Mouse (Mus musculus) cerebellum, adult 11-12 months (tissue): ENCODE measurements at regions not wholly inside any gene's neighbourhood (a gene's known extent, or its start where the extent isn't known, plus 50 kb on each side); places are given as distances from the start of the nearest gene placed in this dataset.

Experiments used
- DNase-seq: peaks from one replicate; pipeline ENCODE4 v3.0.0; 2022

- DNase-seq, result no peak
These were observed 204.1 kb downstream of the Tgfb2 start for GRCm38 (mm10) chr1:186501726-186502125.

- no peak for DNase-seq
These were observed 207.9 kb downstream of the Tgfb2 start for GRCm38 (mm10) chr1:186497872-186498271.

GRCm38 (mm10) chr1:186497333-186497732, 208.5 kb downstream of the Tgfb2 start:
- DNase-seq, result no peak

- no peak for DNase-seq
These were observed 211.4 kb downstream of the Tgfb2 start for GRCm38 (mm10) chr1:186494411-186494783.

- DNase-seq, result no peak
These were observed 212.0 kb downstream of the Tgfb2 start for GRCm38 (mm10) chr1:186493664-186494410.

GRCm38 (mm10) chr1:186482177-186482576, 223.6 kb downstream of the Tgfb2 start:
- DNase-seq, result no peak

- DNase-seq, result no peak
These were observed 225.8 kb downstream of the Tgfb2 start for GRCm38 (mm10) chr1:186480019-186480418.

GRCm38 (mm10) chr1:186478428-186479238, 227.2 kb downstream of the Tgfb2 start:
- DNase-seq, result no peak

GRCm38 (mm10) chr1:186474844-186475243, 230.9 kb downstream of the Tgfb2 start:
- no peak for DNase-seq

- DNase-seq, result no peak
These were observed 231.4 kb downstream of the Tgfb2 start for GRCm38 (mm10) chr1:186474385-186474784.

- DNase-seq, result no peak
These were observed 232.8 kb downstream of the Tgfb2 start for GRCm38 (mm10) chr1:186472955-186473354.

- no peak for DNase-seq
These were observed 240.3 kb downstream of the Tgfb2 start for GRCm38 (mm10) chr1:186465526-186465925.

- no peak for DNase-seq
These were observed 245.0 kb downstream of the Tgfb2 start for GRCm38 (mm10) chr1:186460742-186461141.

- DNase-seq, result no peak
These were observed 247.6 kb downstream of the Tgfb2 start for GRCm38 (mm10) chr1:186458099-186458637.

GRCm38 (mm10) chr1:186457098-186457497, 248.7 kb downstream of the Tgfb2 start:
- no peak for DNase-seq

GRCm38 (mm10) chr1:186456131-186456530, 249.7 kb downstream of the Tgfb2 start:
- no peak for DNase-seq

GRCm38 (mm10) chr1:186455177-186455660, 250.6 kb downstream of the Tgfb2 start:
- no peak for DNase-seq

- DNase-seq, result no peak
These were observed 251.2 kb downstream of the Tgfb2 start for GRCm38 (mm10) chr1:186454393-186455085.

GRCm38 (mm10) chr1:186448841-186449650, 256.7 kb downstream of the Tgfb2 start:
- DNase-seq, result peak; percentile 24

GRCm38 (mm10) chr1:186447521-186447920, 258.3 kb downstream of the Tgfb2 start:
- no peak for DNase-seq

- DNase-seq, result no peak
These were observed 261.1 kb downstream of the Tgfb2 start for GRCm38 (mm10) chr1:186444701-186445131.

GRCm38 (mm10) chr1:186442160-186442559, 263.6 kb downstream of the Tgfb2 start:
- no peak for DNase-seq
